Comparison of ENCODE assay signal across 17 mouse cellular contexts in the genomic region with DNA sequence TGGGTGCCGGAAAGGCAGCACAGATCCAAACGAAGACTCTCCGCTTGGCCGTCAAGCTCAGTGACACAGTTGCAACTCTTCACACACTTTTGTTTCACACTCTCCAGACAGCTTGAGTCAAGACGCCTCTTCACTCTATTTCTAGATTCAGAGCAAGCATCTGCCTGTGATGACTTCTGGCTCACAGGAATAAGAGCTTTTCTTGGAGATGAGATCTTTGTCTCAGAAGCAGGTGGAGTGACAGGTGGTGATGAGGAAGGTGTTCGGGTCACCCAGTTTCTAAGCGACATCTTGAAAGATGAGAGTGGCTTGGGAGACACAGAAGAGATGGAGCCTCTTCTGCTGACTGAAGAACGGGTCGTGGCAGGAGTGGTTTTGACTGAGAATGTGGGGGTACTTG. TPM values are rescaled to one million over a fixed set of nuclear protein-coding genes. Genes with fewer than 3 reads are reported as not detected.
DNase-seq lines count a peak whose midpoint lies in the region; ATAC-seq lines count a peak whose summit lies in the region.
"Had no signal": no experiment of that assay in that cellular context is flagged by ENCODE, and none has a peak within 500 bp of the region (broad histone marks: within the 10 kb centered on the region; RNA-seq: fewer than 3 reads in every experiment).

No protein-coding gene starts in this region.

- ATAC-seq in frontal cortex, adult (ENCODE audit: low TSS enrichment) = peak; percentile 94
- ATAC-seq: forebrain, embryonic 15.5 days; midbrain, embryonic 13.5 days had no signal

- peak; percentile 17 for DNase-seq in layer of hippocampus, adult 11-12 months (ENCODE audit: low spot score)
- no peak for DNase-seq in layer of hippocampus, postnatal 14 days (ENCODE audit: low spot score in 2 of 2)
- peak; percentile 58 to 69 for DNase-seq in left cerebral cortex, adult 18-20 months (ENCODE audit: low spot score in 2 of 2)
- peak; percentile 68 to 72 for DNase-seq in right cerebral cortex, adult 2 months (ENCODE audit: low spot score in 2 of 2)
- DNase-seq in spleen, adult 18-20 months = no peak
- no peak for DNase-seq in urinary bladder, postnatal 25 days (ENCODE audit: low spot score)
- no peak for DNase-seq in lung, postnatal 4 days
- DNase-seq: adrenal gland, postnatal 10 days; cerebellum, adult 11-12 months; cerebellum, postnatal 36 days; gastrocnemius, postnatal 14 days; heart, postnatal 10 days; lung, embryonic 14.5 days; thymus, adult 18-20 months had no signal

RNA-seq across cellular contexts. Expression of a gene that starts 34.3 kb away (rescaled TPM):
- total RNA-seq in layer of hippocampus, postnatal 14 days (2021) = 1 to 10 TPM; 1.3 to 1.8 TPM
- 1 to 10 TPM; 8.3 to 8.8 TPM for total RNA-seq in left cerebral cortex, adult 18-20 months (2021)

RNA-seq across cellular contexts. Expression of a gene that starts 34.4 kb away (rescaled TPM):
- 10 to 100 TPM; 23.9 to 28.1 TPM for total RNA-seq in layer of hippocampus, postnatal 14 days (2021)
- 10 to 100 TPM; 28.0 to 33.2 TPM for total RNA-seq in left cerebral cortex, adult 18-20 months (2021)

Comparison
In these comparisons a context has a peak if more than half of its experiments do, and no peak if none do; other contexts are left out.
1. DNase-seq: peak in layer of hippocampus, adult 11-12 months (single experiment), left cerebral cortex, adult 18-20 months (2 of 2) and right cerebral cortex, adult 2 months (2 of 2); none in layer of hippocampus, postnatal 14 days (0 of 2), spleen, adult 18-20 months (0 of 2), urinary bladder, postnatal 25 days (single experiment) and lung, postnatal 4 days (0 of 2).